Mouse (Mus musculus) stomach, postnatal 0 days (tissue): Measurements from ENCODE around the gene Adam15. TPM values are rescaled to one million over a fixed set of nuclear protein-coding genes. Genes with fewer than 3 reads are reported as not detected.
A peak's percentile ranks its signal among the peaks of the same experiment; 100 is the strongest.

Source experiments
- ATAC-seq: fragments of 200-750 bp; cut with Nextera tagmentation; 2 replicates; pipeline ENCODE4 v1.8.0; 2017; ENCODE audit not compliant: low FRiP score, low TSS enrichment
- DNase-seq: peaks from one replicate; pipeline ENCODE4 v3.0.0-alpha.2; 2016; ENCODE audit warnings: low spot score
- H3K27ac ChIP-seq: fragments of 300-500 bp; sonication (generic); replicated peaks from 2 replicates; pipeline ENCODE4 v1.5.1; 2014; ENCODE audit warnings: mild to moderate bottlenecking, control low read depth
- H3K27me3 ChIP-seq: fragments of 300-500 bp; sonication (generic); 2 replicates; pipeline ENCODE4 v1.6.1; 2014; ENCODE audit warnings: low read length; ENCODE audit not compliant: control insufficient read depth, insufficient read depth
- H3K36me3 ChIP-seq: fragments of 300-500 bp; sonication (generic); 2 replicates; pipeline ENCODE4 v1.6.1; 2014; ENCODE audit warnings: low read length, mixed read lengths; ENCODE audit not compliant: control insufficient read depth, insufficient read depth
- H3K4me1 ChIP-seq: fragments of 300-500 bp; sonication (generic); replicated peaks from 2 replicates; pipeline ENCODE4 v1.6.1; 2014; ENCODE audit warnings: antibody characterized with exemption; ENCODE audit not compliant: control insufficient read depth, insufficient read depth
- H3K4me2 ChIP-seq: fragments of 300-500 bp; sonication (generic); replicated peaks from 2 replicates; pipeline ENCODE4 v1.6.1; 2014; ENCODE audit warnings: low read depth, mild to moderate bottlenecking, control low read depth, moderate library complexity
- H3K4me3 ChIP-seq: fragments of 300-500 bp; sonication (generic); 2 replicates; pipeline ENCODE4 v1.5.1; 2014; ENCODE audit warnings: low read depth, low read length, control low read depth
- H3K9ac ChIP-seq: fragments of 300-500 bp; sonication (generic); 2 replicates; pipeline ENCODE4 v1.6.1; 2014; ENCODE audit warnings: mild to moderate bottlenecking, low read length, control low read depth, mixed read lengths
- H3K9me3 ChIP-seq: fragments of 300-500 bp; sonication (generic); 2 replicates; pipeline ENCODE4 v1.6.1; 2016; ENCODE audit warnings: low read length; ENCODE audit not compliant: control insufficient read depth
- CTCF ChIP-seq: IDR thresholded peaks from 2 replicates; pipeline ENCODE4 v1.5.1; 2016; ENCODE audit warnings: antibody characterized with exemption, low read depth, mild to moderate bottlenecking, moderate library complexity
- EP300 ChIP-seq: optimal IDR thresholded peaks from 2 replicates; pipeline ENCODE3; 2016; ENCODE audit warnings: antibody characterized with exemption
- WGBS: fragments of 180-500 bp; shearing (Covaris S2); extraction: QIAGEN DNeasy Blood & Tissue Kit; methylation state at CpG from one replicate; pipeline ENCODE4 v1.1.7; 2014; 5-methylcytosine and 5-hydroxymethylcytosine counted together
- polyA plus RNA-seq: library from polyadenylated mRNA; unstranded; fragments of >200 nt; fragmentation: Nextera tagmentation; extraction: Ambion mirVana; gene quantifications from 2 replicates; pipeline ENCODE4 v1.2.1, GENCODE M21; 2015

Adam15 gene
- polyA plus RNA-seq, 1 experiment from 2014 or later, result 43.0 TPM

DNA sequence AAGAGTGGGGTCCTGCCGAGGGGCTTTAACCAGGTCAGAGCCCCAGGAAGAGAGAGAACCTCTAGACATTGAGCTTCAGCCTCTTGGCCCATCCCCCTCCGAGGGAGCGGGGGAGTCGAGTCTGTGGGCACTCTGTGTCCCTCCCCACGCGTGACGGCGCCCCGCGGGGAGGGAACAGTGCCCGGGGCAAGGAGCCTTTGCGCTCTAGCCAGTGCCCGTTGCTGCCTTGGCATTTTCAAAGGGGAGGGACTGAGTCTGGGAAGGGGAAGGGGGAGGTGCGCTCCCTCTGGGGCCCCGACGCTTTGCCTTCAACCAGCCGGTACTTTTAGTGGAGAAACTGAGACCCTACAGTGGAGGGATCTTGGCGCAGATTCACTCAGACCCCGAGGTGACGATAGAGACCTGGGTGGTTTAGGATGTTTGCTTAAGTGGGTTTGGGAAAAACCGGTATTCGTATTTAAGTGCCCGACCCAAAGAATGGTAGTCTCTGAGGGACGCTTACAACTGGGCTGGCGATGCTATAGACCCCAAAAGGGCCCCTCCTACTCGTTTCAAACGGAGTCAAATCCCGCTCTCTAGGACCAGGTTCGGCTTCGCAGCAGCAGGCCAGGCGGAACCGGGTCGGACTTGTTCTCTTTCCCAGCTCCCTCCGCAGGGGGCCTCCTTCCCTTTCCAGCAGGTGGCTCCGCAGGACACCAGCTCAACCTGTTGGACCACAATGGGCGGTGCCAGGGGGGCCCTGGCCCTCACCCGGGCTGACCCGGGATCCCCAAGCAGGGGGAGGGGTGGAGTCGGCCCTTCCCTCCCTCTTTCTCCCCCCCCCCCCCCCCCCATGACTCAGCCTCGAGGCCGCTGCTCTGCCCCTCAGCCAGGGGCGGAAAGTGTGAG lies 44.5 kb upstream of the Adam15 start, which contains the start of gene Zbtb7b:
Gene Zbtb7b (minus strand): TSS at position 771 of the 888 bp plus-strand sequence.
- Histone ChIP-seq H3K4me2 (peak within 1 kb of the TSS; percentile 99), H3K27me3 (no peaks in the 10 kb centered on the region), H3K4me3 (peak within 1 kb of the TSS; percentile 76), H3K4me1 (peaks cover 6% of the 10 kb centered on the region; the same call in 1 of the 2 replicates), H3K9me3 (no peaks in the 10 kb centered on the region), H3K9ac (peak within 1 kb of the TSS; percentile 79), H3K27ac (peak within 1 kb of the TSS; percentile 97), H3K36me3 (no peaks in the 10 kb centered on the region)
- WGBS, result under 1% methylated on average over 39 of the region's 42 CpGs
- DNase-seq (peak; percentile 92), ATAC-seq (peak; percentile 53)
- peak; percentile 45 for TF ChIP-seq EP300
- TF ChIP-seq CTCF, result peak; percentile 63

DNA sequence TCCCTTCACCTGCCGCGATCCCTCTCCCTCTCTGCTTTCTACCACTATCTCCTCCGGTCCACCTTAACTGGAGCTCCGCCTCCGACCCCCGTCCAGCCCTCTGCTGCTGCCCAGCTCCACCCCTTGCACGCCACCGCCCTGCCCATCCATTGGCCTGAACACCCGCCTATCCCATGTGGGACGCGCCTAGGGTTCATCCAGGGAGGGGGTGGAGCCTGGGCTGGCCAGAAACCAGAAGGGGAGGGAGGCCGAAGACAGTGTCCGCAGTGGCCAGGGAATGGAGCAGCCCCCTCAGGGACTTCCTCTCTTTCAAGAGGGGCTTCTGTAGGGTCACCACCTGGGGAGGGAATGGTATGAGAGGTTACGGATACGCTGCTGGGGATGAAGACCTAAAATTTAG lies 43.8 kb upstream of the Adam15 start:
- WGBS, result under 1% methylated on average over 15 of the region's 15 CpGs
- TF ChIP-seq EP300 (no peak), CTCF (peak; percentile 1; the same call in 1 of the 2 replicates)
- ATAC-seq, result peak; percentile 94

DNA sequence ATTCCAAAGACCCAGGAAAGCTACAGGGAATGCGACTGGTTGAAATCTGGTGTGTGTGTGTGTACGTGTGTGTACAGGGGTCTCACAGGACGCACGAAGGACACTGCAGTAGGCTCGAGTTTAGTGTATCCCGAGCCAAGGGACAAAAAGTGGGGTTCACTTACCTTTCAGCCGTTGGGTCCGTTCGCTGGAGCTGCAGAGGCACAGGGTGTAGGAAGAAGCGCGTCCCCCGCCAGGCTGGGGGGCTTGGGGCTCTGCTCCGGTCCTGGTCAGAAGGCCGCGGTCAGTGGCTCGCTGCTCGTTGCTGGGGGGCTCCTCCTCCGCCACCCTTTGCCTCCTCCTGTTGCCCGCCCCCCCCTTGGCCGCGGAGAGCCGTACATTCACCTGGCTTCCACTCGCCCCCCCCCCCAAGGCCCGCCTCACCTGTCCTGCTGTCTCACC lies 43.1 kb upstream of the Adam15 start:
- DNase-seq, result peak; percentile 82
- under 1% methylated on average over 21 of the region's 24 CpGs for WGBS

More for the DNA sequence above, 43.8 kb upstream of the Adam15 start:
- Histone ChIP-seq H3K27ac (peak overlapping the region; percentile 97), H3K27me3 (no peaks in the 10 kb centered on the region), H3K36me3 (no peaks in the 10 kb centered on the region), H3K9ac (peak overlapping the region; percentile 82), H3K4me3 (peak overlapping the region; percentile 76), H3K4me2 (peak overlapping the region; percentile 99), H3K4me1 (peaks cover 6% of the 10 kb centered on the region), H3K9me3 (no peaks in the 10 kb centered on the region)
- DNase-seq, result peak; percentile 99

DNA sequence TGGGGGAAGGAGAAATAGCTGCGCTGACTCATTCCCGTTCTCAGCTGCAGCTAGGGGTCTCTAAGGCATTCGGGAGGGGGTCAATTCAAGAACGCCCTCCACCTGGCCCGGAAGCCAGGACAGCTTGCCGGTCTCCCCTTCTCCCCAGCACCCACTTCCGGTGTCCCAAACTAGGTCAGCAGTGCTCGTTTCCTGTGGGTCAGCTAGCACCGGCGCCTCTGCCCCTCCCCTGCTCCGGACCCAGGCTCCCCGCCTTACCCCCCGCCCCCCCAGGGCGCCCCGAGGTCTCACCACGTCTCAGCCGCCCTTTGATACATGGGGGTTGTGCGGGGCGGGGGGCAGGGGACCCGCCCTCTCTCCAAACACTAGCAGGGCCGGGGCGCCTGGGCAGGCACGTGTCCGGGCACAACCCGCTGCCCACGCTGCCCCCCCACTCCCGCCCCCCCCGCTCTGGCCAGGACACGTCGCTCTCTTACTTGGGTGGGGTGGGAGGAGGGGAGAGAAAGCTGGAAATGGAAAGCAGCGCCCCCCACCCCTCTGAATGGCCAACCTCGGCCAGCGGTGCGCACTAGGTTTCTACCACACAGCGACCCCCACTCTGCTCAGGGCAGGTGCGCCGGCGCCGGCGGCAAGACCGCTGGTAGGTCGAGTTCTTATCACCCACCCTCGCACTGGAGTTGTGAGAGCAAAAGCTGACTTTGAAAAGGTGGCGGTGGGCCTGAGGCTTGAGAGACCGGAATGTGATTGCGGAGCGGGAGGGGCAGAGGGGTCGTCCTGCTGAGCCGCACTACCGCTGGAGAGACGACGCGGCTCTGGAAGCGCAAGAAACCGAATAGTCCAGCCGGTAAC lies 42.1 kb upstream of the Adam15 start:
- WGBS, result 1% methylated on average over 43 of the region's 56 CpGs

More for the DNA sequence above, 43.1 kb upstream of the Adam15 start:
- Histone ChIP-seq H3K9me3 (no peaks in the 10 kb centered on the region), H3K9ac (peak overlapping the region; percentile 82), H3K4me2 (peak overlapping the region; percentile 99), H3K4me3 (peak overlapping the region; percentile 76), H3K27me3 (no peaks in the 10 kb centered on the region), H3K36me3 (no peaks in the 10 kb centered on the region), H3K27ac (peak overlapping the region; percentile 94), H3K4me1 (peaks cover 9% of the 10 kb centered on the region)
- no peak for TF ChIP-seq CTCF
- no peak for ATAC-seq

DNA sequence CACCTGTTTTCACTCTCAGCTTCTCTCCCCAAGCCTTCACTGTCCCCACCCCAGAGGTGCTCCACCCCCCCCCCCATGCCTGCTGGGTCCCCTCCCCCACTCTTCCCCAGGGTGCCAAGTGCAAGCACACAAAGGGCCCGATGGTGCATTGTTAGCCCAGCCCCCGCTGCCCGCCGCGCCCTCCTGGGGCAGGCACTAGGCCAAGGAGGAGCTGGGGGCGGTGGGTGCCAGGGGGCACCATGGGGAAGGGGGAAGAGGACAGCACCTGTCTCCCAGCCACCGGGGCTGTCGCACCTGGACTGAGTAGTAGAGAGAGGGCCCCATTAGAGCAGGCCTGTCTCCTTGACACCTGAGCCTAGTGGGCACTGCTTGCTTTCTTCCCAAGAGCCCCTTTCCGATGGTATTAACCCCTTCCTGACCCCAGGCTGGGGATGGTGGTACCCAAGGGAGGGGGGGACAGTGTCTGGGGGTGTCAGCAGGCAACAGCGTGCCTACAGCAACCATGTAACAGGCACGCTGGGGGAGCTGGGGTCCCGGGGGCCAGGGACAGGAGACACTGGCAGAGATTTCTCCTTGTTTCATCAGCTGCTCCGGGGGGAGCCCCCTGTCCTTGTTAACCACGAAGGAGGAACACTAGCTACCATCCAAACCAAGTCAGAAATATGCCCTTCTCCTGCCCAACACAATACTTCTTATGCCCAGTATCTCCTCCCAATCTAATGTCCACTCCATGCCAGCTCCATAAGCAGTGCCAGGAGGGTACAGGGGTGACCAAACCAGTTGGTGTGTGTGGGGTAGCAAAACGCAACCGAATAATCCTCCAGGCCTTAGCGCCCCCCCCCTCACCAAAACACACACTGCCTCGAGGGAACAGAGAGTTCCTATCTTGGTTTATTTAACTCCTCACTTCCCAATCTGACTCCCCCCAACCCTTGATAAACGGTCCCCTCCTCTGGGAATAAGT lies 41.2 kb upstream of the Adam15 start:
- H3K27ac ChIP-seq, result peak overlapping the region; percentile 94
- no peaks in the 10 kb centered on the region for H3K9me3 ChIP-seq
- no peaks in the 10 kb centered on the region for H3K36me3 ChIP-seq
- H3K27me3 ChIP-seq, result no peaks in the 10 kb centered on the region
- H3K9ac ChIP-seq, result peak overlapping the region; percentile 82
- WGBS, result 15% methylated on average over 19 of the region's 19 CpGs
- no peak for ATAC-seq
- peak; percentile 79 for DNase-seq
- peaks cover 6% of the 10 kb centered on the region; the same call in 1 of the 2 replicates for H3K4me1 ChIP-seq
- peak overlapping the region; percentile 76 for H3K4me3 ChIP-seq
- TF ChIP-seq CTCF (no peak), EP300 (no peak)
- peak overlapping the region; percentile 99 for H3K4me2 ChIP-seq

More for the DNA sequence above, 42.1 kb upstream of the Adam15 start:
- TF ChIP-seq CTCF, result 0 out of 2 replicates have a peak, but pooled peaks have one; percentile 6
- TF ChIP-seq EP300, result no peak
- no peaks in the 10 kb centered on the region for H3K9me3 ChIP-seq
- DNase-seq (peak; percentile 88), ATAC-seq (peak; percentile 2)
- H3K27ac ChIP-seq, result peak overlapping the region; percentile 94
- peaks cover 9% of the 10 kb centered on the region for H3K4me1 ChIP-seq
- peak overlapping the region; percentile 99 for H3K4me2 ChIP-seq
- peak overlapping the region; percentile 76 for H3K4me3 ChIP-seq
- H3K27me3 ChIP-seq, result no peaks in the 10 kb centered on the region
- peak overlapping the region; percentile 82 for H3K9ac ChIP-seq
- no peaks in the 10 kb centered on the region for H3K36me3 ChIP-seq
